Mouse (Mus musculus) heart, postnatal 10 days (tissue): ENCODE measurements around the gene Jak1. TPM values are rescaled to one million over a fixed set of nuclear protein-coding genes. Genes with fewer than 3 reads are reported as not detected.
"Not testable (repeated sequence)": the region's sequence is repeated elsewhere in the genome, so short reads cannot be mapped to it uniquely, and the experiment has no call there.

Experiments
- DNase-seq, 2 experiments: peaks; one replicate each; pipeline ENCODE4 v3.0.0; 2021
- intact Hi-C: fragments of 180-260 bp; cut with DNase I; formaldehyde crosslinking; loops from one replicate; pipeline ENCODE4 v1.15.1; 2025
- total RNA-seq, 2 experiments: library from RNA; stranded (reverse); gene quantifications; 2 replicates each; pipeline ENCODE4 v1.2.3; 2021

The Jak1 gene
- total RNA-seq, 2 experiments from 2014 or later, result 89.5 to 93.0 TPM

DNA sequence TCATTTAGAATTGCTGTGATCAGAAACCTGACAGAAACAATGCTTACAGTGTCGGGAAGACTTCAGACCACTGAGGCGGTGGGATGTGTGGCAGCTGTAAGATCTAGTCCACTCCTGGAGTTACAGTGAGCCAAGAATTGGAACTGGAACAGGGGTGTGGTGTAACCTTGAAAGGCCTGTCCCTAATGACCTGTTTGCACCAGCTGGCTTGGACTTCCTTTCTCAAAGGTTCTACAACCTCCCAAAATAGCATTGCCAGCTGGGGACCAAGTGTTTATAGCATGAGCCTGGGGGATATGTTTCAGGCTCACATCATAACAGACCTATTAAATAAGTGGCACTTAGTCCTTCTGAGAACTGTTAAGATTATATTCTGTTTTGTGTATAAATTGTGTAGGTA, 15.0 kb upstream of the Jak1 start:
- intact Hi-C loops, result no loop called here
- no peak for DNase-seq

DNA sequence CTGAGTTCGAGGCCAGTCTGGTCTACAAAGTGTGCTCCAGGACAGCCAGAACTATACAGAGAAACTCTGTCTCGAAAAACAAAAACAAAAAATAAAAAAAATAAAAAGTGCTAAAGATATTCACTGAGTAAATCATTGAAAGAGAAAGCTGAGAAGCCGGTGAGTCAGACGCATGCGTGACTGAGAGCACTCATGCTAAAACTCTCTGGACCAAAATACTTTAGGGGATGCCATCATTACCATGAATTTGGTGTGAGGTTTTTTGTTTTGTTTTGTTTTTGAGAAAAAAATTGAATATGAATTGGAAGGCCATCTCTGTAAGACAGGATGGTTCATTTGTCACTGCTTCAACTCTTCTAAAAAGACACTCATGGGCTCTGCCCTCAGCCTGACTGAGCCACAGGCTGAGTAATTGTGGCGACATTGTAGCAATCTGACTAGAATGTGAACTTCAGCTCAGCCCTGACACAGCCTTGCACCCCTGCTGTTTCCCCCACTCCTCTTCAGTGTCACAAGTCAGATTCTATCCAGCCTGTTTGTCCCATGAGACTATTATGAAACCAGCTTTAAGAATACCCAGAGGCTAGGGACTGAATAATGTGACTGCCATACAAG, 11.5 kb upstream of the Jak1 start:
- intact Hi-C loops, result no loop called here
- DNase-seq, result no peak

DNA sequence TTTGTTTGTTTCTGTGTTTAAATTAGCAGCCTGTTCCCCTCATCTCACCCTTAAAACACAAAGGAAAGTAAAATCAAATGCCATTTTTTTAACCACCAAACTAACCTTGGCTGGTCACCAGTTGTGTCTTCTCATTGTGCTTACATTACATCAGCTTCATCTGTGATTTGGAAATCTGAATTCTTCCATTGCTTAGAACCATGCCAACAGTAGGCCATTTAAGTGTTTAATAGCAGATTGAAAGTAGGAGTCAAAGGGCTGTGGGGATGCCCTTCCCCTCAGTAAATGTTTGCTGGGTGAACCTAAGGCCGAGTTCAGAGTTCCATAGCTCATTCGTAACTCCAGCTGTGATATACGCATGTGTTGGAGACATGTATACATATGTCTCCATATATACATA, 10.8 kb upstream of the Jak1 start:
- intact Hi-C loops, result no loop called here
- no peak for DNase-seq

DNA sequence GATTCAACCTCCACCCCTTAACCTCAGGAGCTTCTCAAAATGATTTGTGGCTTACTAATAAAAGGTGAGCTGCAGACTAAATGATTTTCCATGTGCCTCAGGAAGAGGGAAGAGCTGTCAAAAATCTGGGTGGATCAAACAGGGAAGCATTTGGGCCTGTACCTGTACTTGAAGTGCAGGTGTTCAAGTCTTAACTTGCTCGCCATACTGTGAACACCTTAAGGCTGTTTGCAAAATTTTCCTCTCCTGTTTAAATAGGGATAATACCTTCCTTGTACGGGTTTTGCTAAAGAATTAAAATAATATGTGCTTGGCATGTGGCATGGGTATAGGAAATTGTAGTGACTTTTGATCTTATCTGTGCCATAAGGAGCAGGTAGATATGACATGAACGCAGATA, 5.7 kb upstream of the Jak1 start:
- intact Hi-C loops, result no loop called here
- DNase-seq, result no peak

DNA sequence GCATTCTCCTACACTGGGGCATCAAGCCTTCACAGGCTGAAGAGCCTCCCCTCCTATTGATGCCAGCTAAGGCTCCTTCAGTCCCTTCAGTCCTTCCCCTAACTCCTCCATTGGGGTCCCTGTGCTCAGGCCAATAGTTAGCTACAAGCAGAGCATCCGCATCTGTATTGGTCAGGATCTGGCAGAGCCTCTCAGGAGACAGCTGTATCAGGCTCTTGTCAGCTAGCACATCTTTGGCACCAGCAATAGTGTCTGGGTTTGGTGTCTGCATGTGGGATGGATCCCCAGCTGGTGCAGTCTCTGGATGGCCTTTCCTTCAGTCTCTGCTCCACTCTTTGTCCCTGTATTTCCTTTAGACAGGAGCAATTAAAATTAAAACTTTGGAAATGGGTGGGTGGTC, 3.4 kb upstream of the Jak1 start:
- intact Hi-C loops, result loop anchor here (5.0 to 10.0 kb wide), 2 partner anchors 89 to 376 kb away; partner anchors contain the start of gene Leprot
- DNase-seq, result not testable (repeated sequence)

DNA sequence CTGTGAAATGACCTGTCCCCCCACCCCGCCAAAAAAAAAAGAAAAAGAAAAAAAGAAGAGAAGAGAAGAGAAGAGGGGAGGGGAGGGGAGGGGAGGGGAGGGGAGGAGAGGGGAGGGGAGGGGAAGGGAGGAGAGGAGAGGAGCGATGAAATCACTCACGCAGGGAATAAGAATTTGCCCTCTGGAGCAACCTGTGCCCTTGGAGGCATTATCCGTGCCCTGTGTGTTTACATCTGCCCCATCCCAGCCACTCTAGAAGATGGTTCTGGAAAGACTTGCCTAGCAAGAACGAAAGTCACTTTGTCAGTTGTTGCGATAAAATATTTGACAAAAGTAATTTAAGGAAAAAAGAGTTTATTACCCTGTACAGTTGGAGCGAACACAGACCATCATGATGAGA, 441 bp upstream of the Jak1 start:
- intact Hi-C loops, result loop anchor here (2.0 to 10.0 kb wide), 4 partner anchors 27 to 379 kb away; partner anchors contain the start of gene Leprot
- DNase-seq, result no peak

GRCm38 (mm10) chr4:101263968-101264740, 928 bp downstream of the Jak1 start:
- intact Hi-C loops, result loop anchor here (2.0 to 10.0 kb wide), 3 partner anchors 29 to 381 kb away; partner anchors contain the start of gene Leprot

GRCm38 (mm10) chr4:101261596-101261995, 3.5 kb downstream of the Jak1 start:
- intact Hi-C loops, result loop anchor here (10.0 kb wide), 1 partner anchor 383 kb away; the partner anchor contains the start of gene Leprot
- no peak for DNase-seq

More at GRCm38 (mm10) chr4:101263968-101264740, 928 bp downstream of the Jak1 start:
- peak in 1 of 2 experiments; percentile 44 for DNase-seq

DNA sequence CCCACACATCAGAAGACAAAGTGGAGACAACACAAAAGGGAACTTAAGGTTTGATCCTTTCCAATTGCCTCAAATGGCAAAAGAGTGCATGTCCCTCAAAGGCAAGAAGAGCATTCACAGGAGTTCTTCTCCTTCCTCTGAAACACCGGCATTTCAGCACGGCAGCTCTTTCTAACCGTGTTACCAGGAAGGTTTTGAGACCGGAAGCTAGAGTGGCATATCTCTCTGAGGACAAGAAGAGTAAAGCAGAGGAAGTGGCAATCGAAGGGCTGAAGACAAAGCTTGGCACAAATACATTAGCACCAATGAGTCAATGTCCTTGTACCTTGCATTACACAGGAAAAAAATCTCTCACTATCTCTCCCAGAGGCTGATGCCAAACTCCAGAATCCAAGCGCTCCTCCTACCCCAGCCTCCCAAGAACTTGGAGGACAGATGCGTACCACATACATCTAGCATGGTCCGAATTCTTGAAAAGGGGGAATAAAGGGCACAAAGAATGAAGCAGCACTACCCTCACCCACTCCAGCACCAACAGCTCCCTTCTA, 4.3 kb downstream of the Jak1 start:
- intact Hi-C loops, result loop anchor here (10.0 kb wide), 1 partner anchor 384 kb away; the partner anchor contains the start of gene Leprot
- DNase-seq, result no peak

GRCm38 (mm10) chr4:101256526-101257210, 8.4 kb downstream of the Jak1 start:
- intact Hi-C loops, result no loop called here
- DNase-seq, result no peak

GRCm38 (mm10) chr4:101254606-101255349, 10.3 kb downstream of the Jak1 start:
- intact Hi-C loops, result no loop called here

DNA sequence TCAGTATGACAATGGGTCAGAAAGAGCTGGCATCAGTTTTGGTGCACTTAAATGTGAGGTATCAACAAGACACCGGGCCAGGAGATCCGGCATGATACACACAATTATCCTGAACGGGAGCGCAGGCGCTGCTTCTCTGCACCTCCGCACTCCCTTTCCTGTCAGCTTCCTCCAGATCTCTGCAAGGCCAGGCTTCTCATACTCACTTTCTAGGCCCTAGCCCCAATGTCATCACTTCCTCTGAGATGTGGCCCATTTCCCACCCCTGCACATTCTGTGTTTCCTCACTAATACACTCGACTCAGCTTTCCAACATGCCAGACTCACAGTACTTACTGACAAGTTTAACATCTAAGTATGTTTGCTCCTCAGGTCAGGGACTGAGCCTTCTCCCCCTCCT, 11.1 kb downstream of the Jak1 start:
- intact Hi-C loops, result no loop called here
- peak; percentile 36 to 37 for DNase-seq

More at GRCm38 (mm10) chr4:101254606-101255349, 10.3 kb downstream of the Jak1 start:
- DNase-seq, result no peak

DNA sequence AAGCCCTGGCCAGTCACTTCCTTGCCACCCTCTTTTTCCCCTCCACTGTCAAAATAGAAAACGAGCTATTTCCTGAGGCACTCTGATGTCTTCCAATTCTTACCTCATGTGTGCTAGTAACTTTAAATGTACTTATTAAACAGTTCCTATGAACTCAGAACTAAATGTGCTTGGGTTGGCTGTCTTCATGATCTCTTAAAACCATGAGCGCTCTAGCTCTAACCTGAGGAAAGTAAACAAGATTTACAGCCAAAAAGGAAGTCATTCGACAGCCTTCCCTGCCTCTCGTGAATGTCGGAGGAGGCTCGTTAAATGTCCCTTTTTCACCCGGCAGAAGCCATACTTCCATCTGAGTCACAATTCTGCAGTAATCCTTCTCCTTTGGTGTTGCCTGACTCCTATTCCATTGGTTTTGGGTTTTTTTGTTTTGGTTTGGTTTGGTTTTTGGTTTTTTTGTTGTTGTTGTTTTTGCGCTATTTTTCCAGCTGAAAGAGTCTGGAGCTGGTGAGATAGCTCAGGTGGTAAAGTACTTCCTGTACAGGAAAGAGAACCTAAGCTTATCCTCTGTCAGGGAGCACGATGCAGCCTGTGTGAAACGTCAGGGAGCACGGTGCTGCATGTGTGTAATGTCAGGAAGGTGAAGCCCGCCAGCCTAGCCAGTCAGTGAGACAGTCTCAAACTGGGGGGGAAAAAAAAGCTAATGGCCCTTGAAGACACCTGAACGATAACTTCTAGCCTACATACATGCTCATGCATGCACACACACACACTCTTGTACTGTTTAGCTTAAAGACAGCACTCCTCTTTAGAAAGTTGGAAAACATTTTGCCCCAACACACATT, 12.1 kb downstream of the Jak1 start:
- no peak for DNase-seq
- intact Hi-C loops, result no loop called here

DNA sequence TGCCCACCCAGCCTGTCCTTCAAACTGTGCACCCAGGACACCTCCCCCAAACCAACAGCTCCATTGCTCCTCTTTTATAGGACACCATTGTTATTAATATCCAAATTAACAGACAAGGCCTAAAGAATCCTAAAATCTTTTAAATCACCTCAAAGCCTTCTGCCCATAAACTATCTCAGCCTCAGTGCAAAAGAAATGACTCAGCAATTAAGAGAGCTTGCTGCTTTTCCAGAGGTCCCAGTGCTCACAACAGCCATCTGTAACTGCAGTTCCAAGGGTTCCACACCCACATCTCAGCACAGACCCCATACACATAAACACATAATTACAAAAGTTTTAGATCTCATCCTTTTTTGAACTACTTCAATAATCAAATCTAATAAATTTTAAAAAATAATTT, 13.1 kb downstream of the Jak1 start:
- DNase-seq, result no peak
- intact Hi-C loops, result no loop called here

- no peak for DNase-seq
- intact Hi-C loops, result no loop called here
These were observed 14.9 kb downstream of the Jak1 start for GRCm38 (mm10) chr4:101249977-101250743.

DNA sequence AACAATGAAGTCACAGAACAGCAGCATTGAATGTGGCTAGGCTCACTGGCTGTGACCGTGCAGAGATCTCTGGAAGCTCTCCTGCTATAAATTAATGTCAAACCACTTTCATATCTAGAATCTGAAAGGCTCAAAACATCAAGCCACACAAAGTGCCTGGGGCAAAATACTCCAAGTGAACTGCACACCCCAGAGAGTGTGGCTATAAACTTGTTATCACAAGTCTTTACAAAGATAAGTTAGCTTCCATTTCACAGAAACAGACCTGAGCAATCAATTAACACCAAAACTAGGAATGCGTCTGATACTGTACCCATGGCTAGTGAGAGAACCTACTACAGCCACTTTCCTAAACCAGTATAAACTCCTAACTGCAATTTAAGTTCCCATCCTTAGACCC, 17.7 kb downstream of the Jak1 start:
- no peak for DNase-seq
- intact Hi-C loops, result no loop called here

- intact Hi-C loops, result no loop called here
- DNase-seq, result no peak
These were observed 18.5 kb downstream of the Jak1 start for GRCm38 (mm10) chr4:101246569-101246968.

- peak in 1 of 2 experiments; percentile 18 for DNase-seq
- intact Hi-C loops, result no loop called here
These were observed 20.6 kb downstream of the Jak1 start for GRCm38 (mm10) chr4:101244257-101245011.
